Comparison of ENCODE assay signal across 15 mouse cellular contexts in genomic region chr1:175631721-175632221, GRCm38 (mm10). TPM values are rescaled to one million over a fixed set of nuclear protein-coding genes. Genes with fewer than 3 reads are reported as not detected.
A peak's percentile ranks its signal among the peaks of the same experiment; 100 is the strongest.
DNase-seq lines count a peak whose midpoint lies in the region; ATAC-seq and TF ChIP-seq lines count a peak whose summit lies in the region.
"Had no signal": no experiment of that assay in that cellular context is flagged by ENCODE, and none has a peak within 500 bp of the region (broad histone marks: within the 10 kb centered on the region; RNA-seq: fewer than 3 reads in every experiment).

No protein-coding gene starts in this region.

- H3K36me3 ChIP-seq in kidney, adult 2 months (ENCODE audit: control insufficient read depth, insufficient read depth, low read length), result no peaks in the 10 kb centered on the region
- H3K36me3 ChIP-seq in kidney, embryonic 14.5 days (ENCODE audit: control insufficient read depth, insufficient read depth, low read length), result no peaks in the 10 kb centered on the region
- H3K36me3 ChIP-seq in intestine, embryonic 15.5 days, result no peaks in the 10 kb centered on the region
- no peaks in the 10 kb centered on the region for H3K36me3 ChIP-seq in heart, embryonic 11.5 days (ENCODE audit: control insufficient read depth, insufficient read depth, low read length)
- no peaks in the 10 kb centered on the region for H3K36me3 ChIP-seq in hindbrain, embryonic 10.5 days
- H3K36me3 ChIP-seq: embryonic facial prominence, embryonic 10.5 days; neural tube, embryonic 13.5 days had no signal

- H3K9ac ChIP-seq in kidney, embryonic 14.5 days (ENCODE audit: low read depth, low read length), result no peak overlapping the region
- no peak overlapping the region for H3K9ac ChIP-seq in intestine, embryonic 15.5 days
- H3K9ac ChIP-seq in heart, embryonic 11.5 days (ENCODE audit: low read depth, low read length), result no peak overlapping the region
- H3K9ac ChIP-seq: neural tube, embryonic 13.5 days had no signal

- no peak for ATAC-seq in kidney, embryonic 14.5 days (ENCODE audit: low FRiP score, low TSS enrichment)
- ATAC-seq in intestine, embryonic 15.5 days, result peak; percentile 90
- ATAC-seq in megakaryocyte progenitor cell, adult 5-6 weeks (replicated peaks; ENCODE audit: poor library complexity), result peak; percentile 69
- no peak for ATAC-seq in heart, embryonic 11.5 days (replicated peaks; ENCODE audit: insufficient number of reproducible peaks, low FRiP score, low TSS enrichment)

- H3K9me3 ChIP-seq in kidney, embryonic 14.5 days (ENCODE audit: control insufficient read depth, low read length), result no peaks in the 10 kb centered on the region
- H3K9me3 ChIP-seq in intestine, embryonic 15.5 days, result no peaks in the 10 kb centered on the region
- no peaks in the 10 kb centered on the region for H3K9me3 ChIP-seq in heart, embryonic 11.5 days (replicated peaks; ENCODE audit: control insufficient read depth, low read length)
- no peaks in the 10 kb centered on the region for H3K9me3 ChIP-seq in hindbrain, embryonic 10.5 days
- H3K9me3 ChIP-seq: embryonic facial prominence, embryonic 10.5 days; neural tube, embryonic 13.5 days had no signal

- peaks cover 2% of the 10 kb centered on the region; the same call in 1 of the 2 replicates for H3K4me1 ChIP-seq in kidney, adult 2 months (ENCODE audit: control insufficient read depth, insufficient read depth, low read length)
- H3K4me1 ChIP-seq in kidney, embryonic 14.5 days (ENCODE audit: control insufficient read depth, insufficient read depth, low read length), result no peaks in the 10 kb centered on the region
- no peaks in the 10 kb centered on the region for H3K4me1 ChIP-seq in intestine, embryonic 15.5 days (replicated peaks)
- no peaks in the 10 kb centered on the region for H3K4me1 ChIP-seq in heart, embryonic 11.5 days (ENCODE audit: control insufficient read depth, insufficient read depth, low read length)
- no peaks in the 10 kb centered on the region for H3K4me1 ChIP-seq in hindbrain, embryonic 10.5 days (replicated peaks)
- H3K4me1 ChIP-seq: embryonic facial prominence, embryonic 10.5 days; neural tube, embryonic 13.5 days had no signal

- H3K27me3 ChIP-seq in kidney, adult 2 months (replicated peaks; ENCODE audit: control insufficient read depth, insufficient read depth, low read length), result no peaks in the 10 kb centered on the region
- H3K27me3 ChIP-seq in kidney, embryonic 14.5 days (ENCODE audit: control insufficient read depth, insufficient read depth, low read length), result no peaks in the 10 kb centered on the region
- no peaks in the 10 kb centered on the region for H3K27me3 ChIP-seq in intestine, embryonic 15.5 days (replicated peaks)
- H3K27me3 ChIP-seq in heart, embryonic 11.5 days (ENCODE audit: control insufficient read depth, insufficient read depth, low read length), result peaks cover 3% of the 10 kb centered on the region; the same call in 1 of the 2 replicates
- H3K27me3 ChIP-seq in hindbrain, embryonic 10.5 days (ENCODE audit: insufficient read depth, poor library complexity, severe bottlenecking), result no peaks in the 10 kb centered on the region
- H3K27me3 ChIP-seq: neural tube, embryonic 13.5 days had no signal

- H3K4me2 ChIP-seq in kidney, embryonic 14.5 days (replicated peaks; ENCODE audit: low read depth, low read length), result no peak overlapping the region
- H3K4me2 ChIP-seq in intestine, embryonic 15.5 days (replicated peaks), result no peak overlapping the region
- no peak overlapping the region for H3K4me2 ChIP-seq in heart, embryonic 11.5 days
- H3K4me2 ChIP-seq: neural tube, embryonic 13.5 days had no signal

- TF ChIP-seq CTCF in kidney, adult 2 months (conservative IDR thresholded peaks at IDR 0.05; ENCODE audit: insufficient read depth, insufficient read length, low read depth, low read length), result no peak

- peak overlapping the region; percentile 87 for H3K27ac ChIP-seq in kidney, adult 2 months (ENCODE audit: insufficient read depth, low read depth, low read length)
- no peak overlapping the region for H3K27ac ChIP-seq in kidney, embryonic 14.5 days (ENCODE audit: low read depth, low read length)
- H3K27ac ChIP-seq in intestine, embryonic 15.5 days, result no peak overlapping the region
- H3K27ac ChIP-seq in heart, embryonic 11.5 days (ENCODE audit: low read depth, low read length), result no peak overlapping the region
- no peak overlapping the region for H3K27ac ChIP-seq in hindbrain, embryonic 10.5 days
- H3K27ac ChIP-seq: embryonic facial prominence, embryonic 10.5 days; neural tube, embryonic 13.5 days had no signal

- no peak for TF ChIP-seq POLR2A in kidney, adult 2 months (IDR thresholded peaks at IDR 0.05; ENCODE audit: low read depth, low read length)

- H3K4me3 ChIP-seq in kidney, adult 2 months (ENCODE audit: insufficient read depth, low read depth, low read length), result peak overlapping the region; percentile 34; the same call in 1 of the 2 replicates
- no peak overlapping the region for H3K4me3 ChIP-seq in kidney, embryonic 14.5 days (ENCODE audit: low read length)
- no peak overlapping the region for H3K4me3 ChIP-seq in intestine, embryonic 15.5 days (replicated peaks)
- no peak overlapping the region for H3K4me3 ChIP-seq in heart, embryonic 11.5 days (ENCODE audit: low read depth, low read length)
- H3K4me3 ChIP-seq in hindbrain, embryonic 10.5 days, result no peak overlapping the region
- H3K4me3 ChIP-seq: embryonic facial prominence, embryonic 10.5 days; neural tube, embryonic 13.5 days had no signal

- DNase-seq in kidney, adult 2 months, result peak; percentile 85
- DNase-seq in CD4-positive, CD25-positive, alpha-beta regulatory T cell, adult 2 months (ENCODE audit: low read depth, low spot score), result peak; percentile 27
- DNase-seq in ovary, postnatal 14 days (ENCODE audit: low spot score), result no peak
- DNase-seq in hindbrain, embryonic 10.5 days (ENCODE audit: low spot score), result no peak
- DNase-seq: cerebellum, adult 9-10 months; gastrocnemius, postnatal 14 days; heart, postnatal 10 days; layer of hippocampus, adult 9-11 months; right cerebral cortex, postnatal 25 days had no signal

- WGBS in kidney, adult 2 months, result 45% methylated on average over 10 of the region's 10 CpGs
- 82% methylated on average over 10 of the region's 10 CpGs for WGBS in kidney, embryonic 14.5 days
- WGBS in intestine, embryonic 15.5 days, result 64% methylated on average over 10 of the region's 10 CpGs
- WGBS in heart, embryonic 11.5 days (ENCODE audit: insufficient replicate concordance), result 76% methylated on average over 10 of the region's 10 CpGs
- 86% methylated on average over 10 of the region's 10 CpGs for WGBS in hindbrain, embryonic 10.5 days

RNA-seq across cellular contexts. Expression of gene Fh1, which starts 6.3 kb away (rescaled TPM):
- polyA plus RNA-seq in kidney, adult 2 months (2012; rRNA removed), result 117 and 181 TPM in 2 replicates
- 116 and 140 TPM in 2 replicates for polyA plus RNA-seq in kidney, embryonic 14.5 days (2014; fragmentation: Nextera tagmentation; extraction: Ambion mirVana)
- polyA plus RNA-seq in intestine, embryonic 15.5 days (2015; fragmentation: Nextera tagmentation; extraction: Ambion mirVana), result 155 and 163 TPM in 2 replicates
- 162 and 179 TPM in 2 replicates for total RNA-seq in megakaryocyte progenitor cell, adult 5-6 weeks (2015)
- total RNA-seq in megakaryocyte progenitor cell, adult 5-6 weeks (2017), result 104 and 121 TPM in 2 replicates
- 206 and 229 TPM in 2 replicates for polyA plus RNA-seq in heart, embryonic 11.5 days (2014; fragmentation: Nextera tagmentation; extraction: Ambion mirVana)
- polyA plus RNA-seq in hindbrain, embryonic 10.5 days (2016; fragmentation: Nextera tagmentation; extraction: Ambion mirVana), result 114 and 123 TPM in 2 replicates

RNA-seq across cellular contexts. Expression of gene Kmo, which starts 11.6 kb away (rescaled TPM):
- 42.4 and 49.6 TPM in 2 replicates for polyA plus RNA-seq in kidney, adult 2 months (2012; rRNA removed)
- polyA plus RNA-seq in kidney, embryonic 14.5 days (2014; fragmentation: Nextera tagmentation; extraction: Ambion mirVana), result not detected in 2 replicates
- 0.66 and 0.75 TPM in 2 replicates for polyA plus RNA-seq in intestine, embryonic 15.5 days (2015; fragmentation: Nextera tagmentation; extraction: Ambion mirVana)
- total RNA-seq in megakaryocyte progenitor cell, adult 5-6 weeks (2015), result 3.0 and 3.4 TPM in 2 replicates
- total RNA-seq in megakaryocyte progenitor cell, adult 5-6 weeks (2017), result 6.4 and 7.1 TPM in 2 replicates
- polyA plus RNA-seq in heart, embryonic 11.5 days (2014; fragmentation: Nextera tagmentation; extraction: Ambion mirVana), result 0.09 TPM in 1 of 2 replicates, not detected in the other
- 0.05 and 0.16 TPM in 2 replicates for polyA plus RNA-seq in hindbrain, embryonic 10.5 days (2016; fragmentation: Nextera tagmentation; extraction: Ambion mirVana)
- polyA plus RNA-seq: embryonic facial prominence, embryonic 10.5 days had no signal

Comparison
In these comparisons a context has a peak if more than half of its experiments do, and no peak if none do; other contexts are left out.
1. RNA of gene Kmo, which starts 11.6 kb away (polyA plus RNA-seq): 42.4 to 49.6 TPM in kidney, adult 2 months; 0.66 to 0.75 TPM in intestine, embryonic 15.5 days, 0.05 to 0.16 TPM in hindbrain, embryonic 10.5 days, not detected in kidney, embryonic 14.5 days and 0.09 TPM in heart, embryonic 11.5 days; every median in the first group is over 10 times any median in the second.
2. DNase-seq: peak in kidney, adult 2 months (single experiment) and CD4-positive, CD25-positive, alpha-beta regulatory T cell, adult 2 months (single experiment); none in ovary, postnatal 14 days (single experiment) and hindbrain, embryonic 10.5 days (single experiment).
3. ATAC-seq: peak in intestine, embryonic 15.5 days (single experiment) and megakaryocyte progenitor cell, adult 5-6 weeks (single experiment); none in kidney, embryonic 14.5 days (single experiment) and heart, embryonic 11.5 days (single experiment).